In genomic region chr3:118500234-118500633, GRCm38 (mm10) we compare ENCODE assay signal across 8 mouse cellular contexts.
DNase-seq lines count a peak whose midpoint lies in the region; ATAC-seq lines count a peak whose summit lies in the region.
"Had no signal": no experiment of that assay in that cellular context is flagged by ENCODE, and none has a peak within 500 bp of the region (broad histone marks: within the 10 kb centered on the region; RNA-seq: fewer than 3 reads in every experiment).

No protein-coding gene starts in this region.

- DNase-seq in layer of hippocampus, adult 9-11 months = peak; percentile 48
- DNase-seq in layer of hippocampus, postnatal 10 days (ENCODE audit: low spot score in 2 of 2) = no peak
- DNase-seq in embryo, embryonic 10.5 days (ENCODE audit: low spot score) = peak; percentile 75
- DNase-seq in frontal cortex, postnatal 10 days (ENCODE audit: low spot score in 2 of 2) = peak; percentile 17 to 45
- DNase-seq in ovary, postnatal 36 days (ENCODE audit: low spot score) = peak; percentile 2
- DNase-seq in heart, postnatal 25 days (ENCODE audit: low spot score) = no peak
- DNase-seq: cerebellum, adult 11-12 months had no signal

- no peak for ATAC-seq in megakaryocyte progenitor cell, adult 5-6 weeks (replicated peaks; ENCODE audit: poor library complexity)

- intact Hi-C loops in heart, postnatal 25 days (cut with DNase I) = no loop called here

Comparison
In these comparisons a context has a peak if more than half of its experiments do, and no peak if none do; other contexts are left out.
1. DNase-seq: peak in layer of hippocampus, adult 9-11 months (single experiment), embryo, embryonic 10.5 days (single experiment), frontal cortex, postnatal 10 days (2 of 2) and ovary, postnatal 36 days (single experiment); none in layer of hippocampus, postnatal 10 days (0 of 2) and heart, postnatal 25 days (single experiment).